Mouse (Mus musculus) limb, embryonic 12.5 days (tissue): Measurements from ENCODE around the gene Pcmt1. TPM values are rescaled to one million over a fixed set of nuclear protein-coding genes. Genes with fewer than 3 reads are reported as not detected.

Source experiments
- ATAC-seq: fragments of 200-750 bp; cut with Nextera tagmentation; 2 replicates; pipeline ENCODE4 v1.8.0; 2017; ENCODE audit warnings: low read depth, moderate TSS enrichment; ENCODE audit not compliant: insufficient number of reproducible peaks, insufficient read depth, low FRiP score, low TSS enrichment
- H3K27ac ChIP-seq: fragments of 300-500 bp; sonication (generic); 2 replicates; pipeline ENCODE4 v1.5.1; 2016; ENCODE audit warnings: mild to moderate bottlenecking, moderate library complexity
- H3K27me3 ChIP-seq: fragments of 300-500 bp; sonication (generic); 2 replicates; pipeline ENCODE4 v1.6.1; 2016; ENCODE audit warnings: mild to moderate bottlenecking, moderate library complexity
- H3K36me3 ChIP-seq: fragments of 300-500 bp; sonication (generic); 2 replicates; pipeline ENCODE4 v1.6.1; 2016; ENCODE audit warnings: mild to moderate bottlenecking, moderate library complexity
- H3K4me1 ChIP-seq: fragments of 300-500 bp; sonication (generic); replicated peaks from 2 replicates; pipeline ENCODE4 v1.6.1; 2016
- H3K4me2 ChIP-seq: fragments of 300-500 bp; sonication (generic); 2 replicates; pipeline ENCODE4 v1.6.1; 2016; ENCODE audit warnings: mild to moderate bottlenecking, moderate library complexity
- H3K4me3 ChIP-seq: fragments of 300-500 bp; sonication (generic); replicated peaks from 2 replicates; pipeline ENCODE4 v1.5.1; 2016; ENCODE audit warnings: mild to moderate bottlenecking
- H3K9ac ChIP-seq: fragments of 300-500 bp; sonication (generic); replicated peaks from 2 replicates; pipeline ENCODE4 v1.6.1; 2016; ENCODE audit warnings: mild to moderate bottlenecking, moderate library complexity
- H3K9me3 ChIP-seq: fragments of 300-500 bp; sonication (generic); 2 replicates; pipeline ENCODE4 v1.6.1; 2016; ENCODE audit warnings: mild to moderate bottlenecking, moderate library complexity
- WGBS: fragments of 180-500 bp; shearing (Covaris S2); methylation state at CpG from one replicate; pipeline ENCODE4 v1.1.7; 2016; 5-methylcytosine and 5-hydroxymethylcytosine counted together
- polyA plus RNA-seq: library from polyadenylated mRNA; unstranded; fragments of >200 nt; fragmentation: Nextera tagmentation; extraction: Ambion mirVana; gene quantifications from 2 replicates; pipeline ENCODE4 v1.2.1, GENCODE M21; 2016

Gene Pcmt1
- polyA plus RNA-seq, result 116 and 120 TPM in 2 replicates

DNA sequence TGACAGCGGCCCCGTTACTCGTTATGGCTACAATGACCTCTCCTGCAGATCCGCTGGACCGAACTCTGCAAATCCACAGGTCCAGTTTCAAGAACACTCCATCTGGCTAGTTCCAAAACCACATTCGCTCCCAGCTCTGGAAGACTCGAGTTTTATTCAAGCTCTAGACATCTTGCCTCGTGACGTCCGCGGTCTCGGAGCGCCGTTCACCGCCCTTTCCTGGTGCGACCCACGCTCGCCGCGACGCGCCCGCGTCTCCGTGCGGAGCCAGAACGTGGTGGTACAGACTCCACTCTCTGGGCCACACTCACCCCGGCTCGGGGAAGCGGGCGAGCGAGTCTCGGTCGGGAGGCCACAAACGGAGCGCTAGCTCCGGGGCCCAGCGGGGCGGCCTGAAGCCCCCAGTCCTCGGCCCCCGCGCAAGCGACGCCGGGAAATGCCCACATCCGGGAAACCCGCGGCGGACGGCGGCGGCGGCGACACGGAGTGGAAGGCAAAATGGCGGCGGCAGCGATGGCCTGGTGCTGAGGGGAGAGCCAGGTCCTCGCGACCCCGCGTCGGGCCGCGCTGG, at the start of gene Pcmt1, which contains the start of gene Lats1:
Pcmt1 (minus strand) TSS at position 406 of the 571 bp plus-strand sequence.
Lats1 (plus strand) TSS at position 484 of the 571 bp plus-strand sequence.
- peak within 1 kb of the TSS; percentile 99 for H3K4me3 ChIP-seq
- H3K27ac ChIP-seq, result peak within 1 kb of the TSS; percentile 98
- H3K9me3 ChIP-seq, result no peaks in the 10 kb centered on the region
- under 1% methylated on average over 61 of the region's 65 CpGs for WGBS
- H3K9ac ChIP-seq, result peak within 1 kb of the TSS; percentile 100
- peak within 1 kb of the TSS; percentile 77 for H3K4me2 ChIP-seq
- ATAC-seq, result peak; percentile 74
- no peaks in the 10 kb centered on the region for H3K27me3 ChIP-seq
- peaks cover 40% of the 10 kb centered on the region for H3K36me3 ChIP-seq
- H3K4me1 ChIP-seq, result peaks cover 25% of the 10 kb centered on the region

DNA sequence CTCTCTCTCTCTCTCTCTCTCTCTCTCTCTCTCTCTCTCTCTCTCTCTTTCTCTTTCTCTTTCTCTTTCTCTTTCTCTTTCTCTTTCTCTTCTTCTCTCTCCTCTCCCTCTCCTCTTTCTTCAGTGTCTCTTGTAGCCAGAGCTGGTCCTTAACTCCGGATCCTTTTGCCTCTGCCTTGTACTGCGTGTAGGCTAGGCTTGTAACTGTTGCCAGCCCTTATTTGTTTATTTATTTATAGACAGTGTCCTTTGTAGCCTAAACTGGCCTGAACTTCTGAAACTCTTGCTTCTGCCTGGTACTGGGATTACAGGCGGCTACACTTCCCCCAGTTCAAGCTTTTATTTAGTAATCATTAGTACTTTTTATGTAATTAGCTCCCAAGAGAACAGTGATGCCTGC, 46.1 kb upstream of the Pcmt1 start:
- Histone ChIP-seq H3K9me3 (no peaks in the 10 kb centered on the region), H3K9ac (peak overlapping the region; percentile 73), H3K4me2 (peak overlapping the region; percentile 82), H3K27ac (no peak overlapping the region), H3K4me1 (peaks cover 9% of the 10 kb centered on the region), H3K36me3 (no peaks in the 10 kb centered on the region), H3K27me3 (no peaks in the 10 kb centered on the region), H3K4me3 (peak overlapping the region; percentile 83)
- 16% methylated on average over 3 of the region's 3 CpGs for WGBS
- no peak for ATAC-seq

DNA sequence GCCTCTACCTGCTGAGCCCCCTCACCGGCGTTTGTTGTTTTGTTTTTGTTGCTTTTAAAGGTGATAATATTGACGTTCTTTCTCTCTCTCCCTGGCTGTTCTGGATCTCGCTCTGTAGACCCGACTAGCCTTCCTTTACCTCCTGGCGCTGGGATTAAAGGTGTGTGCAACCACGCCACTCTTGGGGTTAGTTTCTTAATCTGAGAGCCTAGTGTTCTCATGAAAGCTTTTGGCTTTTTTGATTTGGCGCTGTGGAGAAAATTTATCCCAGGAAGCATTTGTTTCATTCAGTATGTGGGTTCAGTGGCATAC, 45.5 kb upstream of the Pcmt1 start:
- H3K36me3 ChIP-seq, result no peaks in the 10 kb centered on the region
- H3K27ac ChIP-seq, result peak overlapping the region; percentile 78
- no peak for ATAC-seq
- no peaks in the 10 kb centered on the region for H3K27me3 ChIP-seq
- peak overlapping the region; percentile 73 for H3K9ac ChIP-seq
- peak overlapping the region; percentile 83 for H3K4me3 ChIP-seq
- peak overlapping the region; percentile 82 for H3K4me2 ChIP-seq
- no peaks in the 10 kb centered on the region for H3K9me3 ChIP-seq
- WGBS, result 1% methylated on average over 8 of the region's 8 CpGs
- H3K4me1 ChIP-seq, result peaks cover 9% of the 10 kb centered on the region

DNA sequence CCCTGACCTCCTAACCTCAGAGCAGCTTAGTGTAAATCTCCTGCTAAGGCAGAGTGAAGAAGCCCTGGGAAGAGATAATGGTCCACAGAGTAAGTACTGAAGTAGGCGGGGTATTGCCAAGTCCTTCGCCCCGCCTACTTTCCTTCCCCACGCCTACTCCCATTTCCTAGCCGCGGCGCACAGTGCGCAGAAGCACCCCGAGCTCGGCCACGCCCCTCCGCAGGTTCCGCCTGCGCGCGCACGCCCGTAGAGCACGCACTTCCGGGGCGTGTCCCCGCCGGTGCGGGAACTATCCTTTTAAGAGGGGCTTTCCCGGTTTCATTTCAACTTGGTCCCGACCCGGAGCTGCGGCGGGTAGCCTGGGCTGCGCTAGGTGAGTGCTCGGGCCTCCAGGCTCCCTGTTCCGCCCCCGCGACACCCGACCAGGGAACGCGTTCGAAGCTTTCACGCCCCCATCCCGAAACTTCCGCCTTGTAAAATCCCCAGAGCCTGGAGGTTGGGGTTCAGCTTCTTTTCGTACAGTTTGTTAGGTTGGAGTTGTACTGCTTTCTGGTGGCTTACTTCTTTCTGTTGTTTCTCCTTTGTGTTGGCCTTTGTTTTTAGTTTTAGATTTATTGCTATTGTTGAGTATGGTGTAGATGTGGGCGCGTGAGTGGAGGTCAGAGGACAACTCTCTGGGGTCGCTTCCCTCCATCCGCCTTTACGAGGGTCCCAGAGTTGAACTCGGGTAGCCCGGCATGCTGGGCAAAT, 45.0 kb upstream of the Pcmt1 start, which contains the start of gene Katna1:
Katna1 (plus strand) TSS at position 250 of the 750 bp plus-strand sequence.
- ATAC-seq, result peak; percentile 96
- Histone ChIP-seq H3K4me3 (peak within 1 kb of the TSS; percentile 83), H3K9ac (peak within 1 kb of the TSS; percentile 73), H3K4me1 (peaks cover 9% of the 10 kb centered on the region), H3K36me3 (no peaks in the 10 kb centered on the region), H3K9me3 (no peaks in the 10 kb centered on the region), H3K4me2 (peak within 1 kb of the TSS; percentile 82), H3K27me3 (no peaks in the 10 kb centered on the region), H3K27ac (peak within 1 kb of the TSS; percentile 78)
- under 1% methylated on average over 49 of the region's 49 CpGs for WGBS

DNA sequence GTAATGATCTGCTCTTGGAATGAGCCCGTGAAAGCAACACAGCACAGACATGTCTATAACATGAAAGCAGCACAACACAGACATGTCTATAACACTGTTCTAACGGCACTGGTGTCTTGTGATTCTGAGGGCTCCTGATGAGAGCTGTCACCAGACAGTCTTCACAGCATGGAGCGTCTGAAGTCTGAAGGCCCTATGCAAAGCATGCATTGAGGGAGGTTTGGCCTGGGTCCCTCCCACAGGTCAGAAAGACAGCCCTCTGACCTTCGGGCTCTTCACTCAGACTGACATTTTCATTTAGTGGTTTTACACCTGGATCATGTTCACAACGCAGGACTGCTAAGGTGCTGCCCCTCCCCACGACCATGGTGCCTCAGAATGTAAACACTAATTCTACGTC, 34.1 kb upstream of the Pcmt1 start:
- WGBS, result 75% methylated on average over 7 of the region's 7 CpGs
- Histone ChIP-seq H3K36me3 (peaks cover 48% of the 10 kb centered on the region), H3K4me2 (no peak overlapping the region)

DNA sequence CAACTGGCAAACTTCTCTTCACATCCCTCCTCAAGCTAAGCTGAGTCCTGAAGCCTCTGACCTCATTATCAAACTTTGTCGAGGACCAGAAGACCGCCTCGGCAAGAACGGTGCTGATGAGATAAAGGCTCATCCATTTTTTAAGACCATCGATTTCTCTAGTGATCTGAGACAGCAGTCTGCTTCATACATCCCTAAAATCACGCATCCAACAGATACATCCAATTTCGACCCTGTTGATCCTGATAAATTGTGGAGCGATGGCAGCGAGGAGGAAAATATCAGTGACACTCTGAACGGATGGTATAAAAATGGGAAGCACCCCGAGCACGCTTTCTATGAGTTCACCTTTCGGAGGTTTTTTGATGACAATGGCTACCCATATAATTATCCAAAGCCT, 31.6 kb upstream of the Pcmt1 start:
- H3K9ac ChIP-seq, result no peak overlapping the region
- no peak for ATAC-seq
- no peaks in the 10 kb centered on the region for H3K4me1 ChIP-seq
- H3K9me3 ChIP-seq, result no peaks in the 10 kb centered on the region
- peaks cover 70% of the 10 kb centered on the region for H3K36me3 ChIP-seq
- H3K27ac ChIP-seq, result no peak overlapping the region
- 95% methylated on average over 13 of the region's 13 CpGs for WGBS
- no peak overlapping the region for H3K4me3 ChIP-seq
- no peaks in the 10 kb centered on the region for H3K27me3 ChIP-seq
- no peak overlapping the region for H3K4me2 ChIP-seq

More for the DNA sequence above, 34.1 kb upstream of the Pcmt1 start:
- Histone ChIP-seq H3K9ac (no peak overlapping the region), H3K4me3 (no peak overlapping the region), H3K9me3 (no peaks in the 10 kb centered on the region), H3K27ac (no peak overlapping the region), H3K27me3 (no peaks in the 10 kb centered on the region), H3K4me1 (no peaks in the 10 kb centered on the region)
- no peak for ATAC-seq

DNA sequence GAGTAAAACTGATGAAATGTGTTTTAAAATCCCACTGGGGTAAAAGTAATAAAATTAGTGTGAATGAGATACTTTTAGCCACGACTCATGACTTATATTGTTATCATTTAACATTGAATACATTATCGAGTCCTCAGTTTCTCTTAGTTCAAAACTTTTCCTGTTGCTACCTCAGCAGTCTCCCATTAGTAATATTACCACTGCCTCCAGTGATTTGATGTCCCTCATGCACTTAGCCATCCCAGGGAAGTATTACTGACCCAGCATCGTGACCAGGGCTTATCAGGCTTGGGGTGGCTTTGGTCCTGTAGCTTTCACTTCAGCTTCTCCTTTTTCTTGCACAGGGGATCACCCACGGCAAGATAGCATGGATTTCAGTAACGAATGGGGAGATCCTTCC, 29.2 kb upstream of the Pcmt1 start:
- 94% methylated on average over 5 of the region's 5 CpGs for WGBS
- H3K4me2 ChIP-seq, result no peak overlapping the region
- H3K36me3 ChIP-seq, result peaks cover 86% of the 10 kb centered on the region
- H3K4me1 ChIP-seq, result no peaks in the 10 kb centered on the region
- H3K27me3 ChIP-seq, result no peaks in the 10 kb centered on the region
- no peak overlapping the region for H3K27ac ChIP-seq
- H3K9ac ChIP-seq, result no peak overlapping the region
- no peaks in the 10 kb centered on the region for H3K9me3 ChIP-seq
- no peak for ATAC-seq
- H3K4me3 ChIP-seq, result no peak overlapping the region

DNA sequence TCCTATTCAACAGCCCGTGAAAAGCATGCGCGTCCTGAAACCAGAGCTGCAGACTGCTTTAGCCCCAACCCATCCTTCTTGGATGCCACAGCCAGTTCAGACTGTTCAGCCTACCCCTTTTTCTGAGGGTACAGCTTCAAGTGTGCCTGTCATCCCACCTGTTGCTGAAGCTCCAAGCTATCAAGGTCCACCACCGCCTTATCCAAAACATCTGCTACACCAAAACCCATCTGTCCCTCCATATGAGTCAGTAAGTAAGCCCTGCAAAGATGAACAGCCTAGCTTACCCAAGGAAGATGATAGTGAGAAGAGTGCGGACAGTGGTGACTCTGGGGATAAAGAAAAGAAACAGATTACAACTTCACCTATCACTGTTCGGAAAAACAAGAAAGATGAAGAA, 21.6 kb upstream of the Pcmt1 start:
- H3K9ac ChIP-seq, result no peak overlapping the region
- peaks cover 94% of the 10 kb centered on the region for H3K36me3 ChIP-seq
- H3K4me1 ChIP-seq, result no peaks in the 10 kb centered on the region
- no peak overlapping the region for H3K4me2 ChIP-seq
- H3K27ac ChIP-seq, result no peak overlapping the region
- WGBS, result 97% methylated on average over 6 of the region's 6 CpGs
- H3K4me3 ChIP-seq, result no peak overlapping the region
- no peaks in the 10 kb centered on the region for H3K9me3 ChIP-seq
- H3K27me3 ChIP-seq, result no peaks in the 10 kb centered on the region
- no peak for ATAC-seq

DNA sequence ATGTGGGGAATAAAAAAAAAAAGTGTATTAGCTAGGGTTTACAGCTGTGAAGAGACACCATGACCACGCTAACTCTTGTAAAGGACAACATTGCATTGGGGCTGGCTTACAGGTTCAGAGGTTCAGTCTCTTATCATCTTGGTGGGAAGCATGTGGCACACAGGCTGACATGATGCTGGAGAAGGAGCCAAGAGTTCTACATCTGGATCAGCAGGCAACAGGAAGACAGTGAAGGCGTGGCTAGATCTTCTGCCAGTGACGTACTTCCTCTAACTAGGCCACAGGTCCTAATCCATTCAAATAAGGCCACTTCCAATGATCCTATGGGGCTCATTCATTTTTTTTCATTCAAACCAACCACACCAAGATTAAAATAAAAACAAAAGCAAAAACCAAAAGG, 19.2 kb upstream of the Pcmt1 start:
- Histone ChIP-seq H3K4me1 (no peaks in the 10 kb centered on the region), H3K4me3 (no peak overlapping the region), H3K9ac (no peak overlapping the region), H3K27me3 (no peaks in the 10 kb centered on the region), H3K9me3 (no peaks in the 10 kb centered on the region), H3K27ac (no peak overlapping the region), H3K36me3 (peaks cover 95% of the 10 kb centered on the region), H3K4me2 (no peak overlapping the region)
- no peak for ATAC-seq
- 96% methylated on average over 3 of the region's 3 CpGs for WGBS

DNA sequence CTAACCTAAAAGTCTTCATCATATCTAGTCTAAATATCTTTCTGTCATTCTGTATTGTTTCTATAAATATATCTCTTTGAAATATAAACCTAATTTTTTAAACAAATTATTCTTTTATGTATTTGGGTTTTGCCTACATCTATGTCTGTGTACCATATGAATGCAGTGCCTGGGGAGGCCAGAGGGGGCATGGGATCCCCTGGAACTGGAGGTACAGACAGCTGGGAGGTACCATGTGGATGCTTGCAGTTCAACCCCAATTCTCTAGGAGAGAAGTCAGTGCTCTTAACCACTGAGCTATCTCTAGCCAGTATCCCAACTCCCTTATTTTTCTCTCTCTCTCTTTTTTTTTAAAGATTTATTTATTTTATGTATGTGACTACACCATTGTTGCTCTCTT, 14.3 kb upstream of the Pcmt1 start:
- no peak for ATAC-seq
- no peaks in the 10 kb centered on the region for H3K9me3 ChIP-seq
- no peak overlapping the region for H3K27ac ChIP-seq
- peaks cover 86% of the 10 kb centered on the region for H3K36me3 ChIP-seq
- no peak overlapping the region for H3K4me3 ChIP-seq
- H3K9ac ChIP-seq, result no peak overlapping the region
- H3K4me1 ChIP-seq, result no peaks in the 10 kb centered on the region
- H3K27me3 ChIP-seq, result no peaks in the 10 kb centered on the region
- H3K4me2 ChIP-seq, result no peak overlapping the region

DNA sequence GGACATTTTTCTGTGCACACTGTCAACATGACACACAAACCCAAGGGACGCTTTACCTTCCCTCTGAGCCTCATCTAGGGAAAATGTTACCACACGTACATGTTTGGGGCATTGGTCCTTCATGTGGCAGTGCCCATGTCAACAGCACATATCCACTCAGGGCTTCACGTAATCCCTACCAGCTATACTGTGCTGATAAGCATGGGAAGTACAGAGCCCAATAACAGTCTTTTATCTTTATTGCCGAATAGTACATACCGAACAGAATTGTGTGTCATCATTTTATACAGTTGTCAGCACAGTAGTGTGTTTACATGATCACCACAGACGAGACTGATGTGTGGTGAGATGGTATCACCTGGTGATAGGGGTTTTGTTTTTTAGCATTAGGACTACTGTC, 6.0 kb upstream of the Pcmt1 start:
- no peak for ATAC-seq
- H3K36me3 ChIP-seq, result peaks cover 15% of the 10 kb centered on the region
- no peaks in the 10 kb centered on the region for H3K9me3 ChIP-seq
- H3K27me3 ChIP-seq, result no peaks in the 10 kb centered on the region
- peaks cover 12% of the 10 kb centered on the region for H3K4me1 ChIP-seq
- no peak overlapping the region for H3K9ac ChIP-seq
- no peak overlapping the region for H3K4me2 ChIP-seq
- WGBS, result 94% methylated on average over 6 of the region's 6 CpGs
- no peak overlapping the region for H3K27ac ChIP-seq
- no peak overlapping the region for H3K4me3 ChIP-seq
